Mouse (Mus musculus) forebrain, embryonic 10.5 days (tissue): ENCODE measurements around the gene Scube1. TPM values are rescaled to one million over a fixed set of nuclear protein-coding genes. Genes with fewer than 3 reads are reported as not detected.

Experiments
- DNase-seq: peaks from one replicate; pipeline ENCODE4 v3.0.0-alpha.2; 2017; ENCODE audit warnings: low spot score; ENCODE audit errors: extremely low spot score
- H3K27ac ChIP-seq: fragments of 300-500 bp; sonication (generic); 2 replicates; pipeline ENCODE4 v1.5.1; 2016; ENCODE audit warnings: mild to moderate bottlenecking
- H3K27me3 ChIP-seq: fragments of 300-500 bp; sonication (generic); 2 replicates; pipeline ENCODE4 v1.6.1; 2016; ENCODE audit warnings: mild to moderate bottlenecking; ENCODE audit not compliant: poor library complexity, severe bottlenecking
- H3K36me3 ChIP-seq: fragments of 300-500 bp; sonication (generic); replicated peaks from 2 replicates; pipeline ENCODE4 v1.6.1; 2016; ENCODE audit warnings: mild to moderate bottlenecking, moderate library complexity
- H3K4me1 ChIP-seq: fragments of 300-500 bp; sonication (generic); 2 replicates; pipeline ENCODE4 v1.6.1; 2016
- H3K4me3 ChIP-seq: fragments of 300-500 bp; sonication (generic); 2 replicates; pipeline ENCODE4 v1.5.1; 2016; ENCODE audit warnings: mild to moderate bottlenecking, moderate library complexity
- H3K9me3 ChIP-seq: fragments of 300-500 bp; sonication (generic); 2 replicates; pipeline ENCODE4 v1.6.1; 2016; ENCODE audit warnings: mild to moderate bottlenecking, moderate library complexity
- WGBS: fragments of 180-500 bp; shearing (Covaris S2); methylation state at CpG from one replicate; pipeline ENCODE4 v1.1.7; 2016; 5-methylcytosine and 5-hydroxymethylcytosine counted together
- polyA plus RNA-seq: library from polyadenylated mRNA; unstranded; fragments of >200 nt; fragmentation: Nextera tagmentation; extraction: Ambion mirVana; gene quantifications from 2 replicates; pipeline ENCODE4 v1.2.1, GENCODE M21; 2016

Scube1 gene
- polyA plus RNA-seq, 1 experiment from 2014 or later = 58.7 TPM

- H3K27ac ChIP-seq = peak overlapping the region; percentile 82
Measured at GRCm38 (mm10) chr15:83740676-83741422, 16.0 kb upstream of the Scube1 start.

GRCm38 (mm10) chr15:83727626-83728025 lies 2.8 kb upstream of the Scube1 start:
- 10% methylated on average over 3 of the region's 3 CpGs for WGBS
- H3K36me3 ChIP-seq = no peaks in the 10 kb centered on the region
- H3K4me3 ChIP-seq = no peak overlapping the region
- peaks cover 87% of the 10 kb centered on the region for H3K4me1 ChIP-seq
- peak; percentile 73 for DNase-seq
- peaks cover 85% of the 10 kb centered on the region for H3K27me3 ChIP-seq
- no peaks in the 10 kb centered on the region for H3K9me3 ChIP-seq
- peak overlapping the region; percentile 67 for H3K27ac ChIP-seq

More at GRCm38 (mm10) chr15:83740676-83741422, 16.0 kb upstream of the Scube1 start:
- Histone ChIP-seq H3K9me3 (no peaks in the 10 kb centered on the region), H3K27me3 (peaks cover 32% of the 10 kb centered on the region), H3K36me3 (no peaks in the 10 kb centered on the region), H3K4me3 (no peak overlapping the region), H3K4me1 (peaks cover 46% of the 10 kb centered on the region)
- WGBS = 25% methylated on average over 21 of the region's 21 CpGs
- DNase-seq = peak; percentile 57

DNA sequence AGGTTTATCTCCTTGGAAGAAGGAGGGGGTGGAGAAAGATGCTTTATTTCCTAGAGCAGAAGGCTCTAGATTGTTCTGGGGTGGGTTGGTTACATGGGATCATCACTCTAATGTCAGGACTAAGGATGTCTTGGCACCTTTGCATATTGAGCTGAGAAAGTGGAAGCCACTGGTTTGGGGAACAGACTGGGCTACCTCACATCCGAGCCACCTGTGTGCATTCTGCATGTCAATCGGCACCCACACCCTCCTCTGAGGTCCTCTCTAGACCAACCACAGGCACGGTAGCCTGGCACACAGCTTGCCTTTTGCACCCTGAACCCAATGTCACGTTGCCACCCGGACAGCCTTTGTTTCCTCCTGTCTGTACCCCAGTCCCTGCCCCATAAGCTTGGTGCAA lies 1.9 kb upstream of the Scube1 start:
- Histone ChIP-seq H3K4me1 (peaks cover 96% of the 10 kb centered on the region), H3K36me3 (peaks cover 9% of the 10 kb centered on the region), H3K27ac (peak overlapping the region; percentile 93), H3K4me3 (no peak overlapping the region), H3K9me3 (no peaks in the 10 kb centered on the region), H3K27me3 (peaks cover 90% of the 10 kb centered on the region)
- 69% methylated on average over 5 of the region's 5 CpGs for WGBS
- DNase-seq = no peak

DNA sequence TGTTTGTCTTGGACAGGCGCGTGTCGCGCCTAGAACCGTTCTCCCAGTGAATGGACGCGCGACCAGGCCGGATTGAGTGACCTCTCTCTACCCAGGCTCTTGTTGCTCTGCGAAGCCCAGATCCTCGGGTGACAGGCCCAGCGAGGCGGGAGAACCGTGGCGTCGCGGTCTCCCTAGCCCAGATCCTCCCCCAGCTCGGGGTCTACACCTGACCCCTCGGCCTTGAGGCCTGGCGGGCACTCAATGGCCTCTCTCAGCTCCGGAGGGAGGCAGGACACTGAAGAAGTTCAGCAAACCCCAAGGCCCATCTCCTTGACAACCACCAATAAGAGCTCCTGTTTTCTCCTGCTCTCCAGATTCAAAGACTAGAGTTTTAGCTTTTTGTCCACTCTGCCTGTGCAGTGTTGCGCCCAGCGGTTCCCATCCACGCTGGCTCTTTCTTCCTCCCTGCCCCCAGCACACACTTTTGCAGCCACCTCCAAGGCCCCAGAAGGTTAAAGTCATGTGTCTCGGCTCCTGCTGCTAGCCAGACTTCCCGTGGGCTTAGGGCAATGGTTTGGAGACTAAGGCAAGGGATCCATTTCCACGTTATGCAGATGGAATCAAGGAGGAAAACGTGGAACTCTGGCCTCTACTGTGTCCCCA lies 857 bp upstream of the Scube1 start:
- Histone ChIP-seq H3K4me3 (peak overlapping the region; percentile 88), H3K4me1 (peaks cover 92% of the 10 kb centered on the region), H3K27me3 (peaks cover 90% of the 10 kb centered on the region), H3K27ac (peak overlapping the region; percentile 93), H3K9me3 (no peaks in the 10 kb centered on the region), H3K36me3 (peaks cover 19% of the 10 kb centered on the region)
- peak; percentile 56 for DNase-seq
- WGBS = 9% methylated on average over 28 of the region's 28 CpGs

DNA sequence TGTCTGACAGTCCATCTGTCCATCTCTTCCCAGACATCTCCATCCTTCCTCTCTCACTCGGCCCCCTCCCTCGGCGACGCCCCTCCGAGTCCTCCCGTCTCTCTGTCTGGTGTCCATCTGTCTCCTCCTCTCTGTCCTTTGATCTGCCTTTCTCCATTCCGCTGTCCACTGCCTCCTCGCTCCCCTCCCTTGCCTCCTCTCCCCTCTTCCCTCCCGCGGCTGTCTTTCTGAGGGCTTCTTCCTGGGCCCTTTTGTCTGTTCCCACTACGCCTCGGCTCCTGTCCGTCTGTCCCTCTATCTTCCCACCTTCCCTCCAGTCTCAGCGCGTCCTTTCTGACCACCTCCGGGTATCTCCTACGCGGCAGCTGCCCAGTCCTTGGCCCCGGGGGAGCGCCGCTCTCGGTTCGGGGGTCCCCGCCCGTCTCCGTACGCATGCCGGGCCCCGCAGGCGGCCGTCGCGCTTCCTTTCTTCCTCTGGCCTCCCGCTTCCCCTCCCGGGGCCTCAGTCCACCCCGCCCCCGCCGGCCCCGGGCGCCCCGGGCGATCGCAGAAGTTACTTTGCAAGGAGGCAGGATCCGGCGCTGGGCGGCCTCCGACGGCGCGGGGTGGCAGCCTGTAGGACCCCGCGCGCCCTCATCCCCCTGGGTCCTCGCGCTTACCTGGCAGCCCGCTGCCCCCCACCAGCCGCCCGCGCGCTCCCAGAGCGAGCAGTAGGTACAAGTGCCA lies 498 bp downstream of the Scube1 start:
- H3K4me1 ChIP-seq = peaks cover 85% of the 10 kb centered on the region
- peaks cover 33% of the 10 kb centered on the region for H3K36me3 ChIP-seq
- no peaks in the 10 kb centered on the region for H3K9me3 ChIP-seq
- peaks cover 90% of the 10 kb centered on the region for H3K27me3 ChIP-seq
- H3K27ac ChIP-seq = peak overlapping the region; percentile 93
- DNase-seq = peak; percentile 51
- 1% methylated on average over 61 of the region's 61 CpGs for WGBS
- peak overlapping the region; percentile 88 for H3K4me3 ChIP-seq

DNA sequence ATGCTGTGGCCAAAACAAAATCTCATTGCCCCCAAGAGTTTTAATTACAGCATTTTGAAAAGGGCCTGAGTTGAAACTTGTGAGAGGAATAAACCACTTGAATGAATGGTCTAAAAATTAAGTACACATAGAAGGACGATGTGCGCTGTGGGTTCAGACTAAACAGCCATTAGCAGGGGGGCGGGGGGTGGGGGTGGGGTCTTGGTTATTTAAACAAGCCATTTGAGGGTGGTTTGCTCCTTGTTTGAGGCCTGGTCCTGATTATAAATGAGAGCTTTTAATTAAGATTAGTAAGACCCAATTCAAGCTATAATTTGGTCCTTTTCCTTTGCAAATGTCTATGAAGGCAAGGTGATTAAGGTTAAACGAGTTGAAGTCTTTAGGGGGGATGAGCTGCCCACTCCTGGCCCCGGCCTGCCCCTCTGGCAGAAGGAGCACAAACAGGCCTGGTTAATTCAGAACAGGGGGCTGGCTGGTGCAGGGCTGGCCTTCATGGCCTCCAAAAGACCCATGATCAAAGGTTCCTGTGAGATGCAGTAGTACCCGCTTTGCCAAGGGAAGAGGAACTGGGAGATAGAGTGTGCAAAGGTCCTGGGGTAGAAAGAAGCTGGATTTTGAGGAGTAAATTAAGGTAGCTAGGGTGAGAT lies 9.1 kb downstream of the Scube1 start:
- WGBS = 17% methylated on average over 6 of the region's 6 CpGs
- peak; percentile 50 for DNase-seq
- peaks cover 80% of the 10 kb centered on the region for H3K36me3 ChIP-seq

GRCm38 (mm10) chr15:83712798-83713197 lies 12.0 kb downstream of the Scube1 start:
- no peak for DNase-seq
- peak overlapping the region; percentile 83 for H3K27ac ChIP-seq
- H3K27me3 ChIP-seq = peaks cover 77% of the 10 kb centered on the region
- peaks cover 92% of the 10 kb centered on the region for H3K4me1 ChIP-seq
- 72% methylated on average over 10 of the region's 10 CpGs for WGBS
- H3K36me3 ChIP-seq = peaks cover 61% of the 10 kb centered on the region
- no peak overlapping the region for H3K4me3 ChIP-seq
- no peaks in the 10 kb centered on the region for H3K9me3 ChIP-seq

More for the DNA sequence above, 9.1 kb downstream of the Scube1 start:
- Histone ChIP-seq H3K27ac (peak overlapping the region; percentile 22; the same call in 1 of the 2 replicates), H3K27me3 (peaks cover 91% of the 10 kb centered on the region), H3K9me3 (no peaks in the 10 kb centered on the region), H3K4me3 (no peak overlapping the region), H3K4me1 (peaks cover 86% of the 10 kb centered on the region)

DNA sequence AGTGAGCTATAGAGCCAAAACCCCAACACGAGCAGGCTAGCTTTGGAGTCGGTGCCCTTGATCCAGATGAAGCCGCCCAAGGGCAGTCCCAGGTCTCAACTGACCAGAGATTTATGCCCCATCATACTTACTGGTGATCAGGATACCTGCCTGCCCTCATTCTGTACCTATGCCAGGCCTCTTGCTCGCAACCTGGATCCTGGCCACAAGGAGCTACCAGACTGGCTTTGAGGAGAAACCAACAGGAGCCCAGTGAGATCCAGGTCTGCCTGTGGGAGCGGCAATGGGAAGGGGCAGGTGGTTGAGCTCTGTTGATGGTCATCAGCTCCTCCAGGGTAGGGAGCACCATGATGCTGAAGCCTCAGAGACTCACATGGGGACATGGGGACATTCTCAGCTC lies 12.5 kb downstream of the Scube1 start:
- Histone ChIP-seq H3K27me3 (peaks cover 77% of the 10 kb centered on the region), H3K36me3 (peaks cover 58% of the 10 kb centered on the region), H3K4me1 (peaks cover 96% of the 10 kb centered on the region), H3K4me3 (no peak overlapping the region), H3K27ac (peak overlapping the region; percentile 83), H3K9me3 (no peaks in the 10 kb centered on the region)
- WGBS = 86% methylated on average over 5 of the region's 5 CpGs
- no peak for DNase-seq

- Histone ChIP-seq H3K27me3 (peaks cover 80% of the 10 kb centered on the region), H3K27ac (peak overlapping the region; percentile 83), H3K9me3 (no peaks in the 10 kb centered on the region), H3K36me3 (peaks cover 48% of the 10 kb centered on the region), H3K4me3 (peak overlapping the region; percentile 25), H3K4me1 (peaks cover 99% of the 10 kb centered on the region)
- 5% methylated on average over 23 of the region's 23 CpGs for WGBS
- peak; percentile 83 for DNase-seq
Measured at GRCm38 (mm10) chr15:83709889-83710774, 14.7 kb downstream of the Scube1 start.

DNA sequence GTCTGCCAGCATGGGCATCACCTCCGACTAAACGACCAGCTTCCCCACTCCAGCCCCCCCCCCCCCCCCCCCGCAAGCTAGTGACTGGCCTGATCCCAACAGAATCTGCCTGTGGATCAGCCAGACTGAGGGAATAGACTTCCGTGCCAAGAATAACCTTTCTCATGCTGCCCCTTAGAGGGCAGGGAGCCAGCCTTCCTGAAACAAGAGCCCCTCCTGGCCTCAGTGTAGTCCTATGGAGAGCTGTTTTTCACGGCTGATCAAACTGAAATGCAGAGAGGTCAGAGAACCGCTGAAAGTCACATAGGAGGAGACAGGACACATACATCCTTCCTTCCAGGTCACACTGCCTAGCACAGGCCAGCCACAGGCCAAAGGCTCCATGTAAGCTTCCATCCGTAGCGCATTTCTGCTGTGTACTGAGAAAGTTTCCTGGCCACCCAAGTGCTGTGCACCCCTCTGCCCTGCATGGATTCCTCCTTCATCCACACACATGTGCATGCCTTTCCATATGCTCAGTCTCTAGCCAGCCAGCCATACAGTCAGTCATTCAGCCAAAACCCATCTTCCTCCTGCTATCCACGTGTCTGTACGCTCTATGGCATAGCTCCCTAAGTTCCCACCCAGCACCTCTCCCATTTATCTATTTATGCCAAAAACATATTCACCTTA lies 18.2 kb downstream of the Scube1 start:
- Histone ChIP-seq H3K9me3 (peaks cover 18% of the 10 kb centered on the region), H3K4me3 (no peak overlapping the region), H3K27ac (peak overlapping the region; percentile 66; the same call in 1 of the 2 replicates), H3K4me1 (peaks cover 79% of the 10 kb centered on the region), H3K36me3 (peaks cover 55% of the 10 kb centered on the region), H3K27me3 (peaks cover 69% of the 10 kb centered on the region)
- 33% methylated on average over 10 of the region's 10 CpGs for WGBS
- no peak for DNase-seq

- WGBS = 36% methylated on average over 13 of the region's 13 CpGs
- H3K9me3 ChIP-seq = peaks cover 18% of the 10 kb centered on the region
- peaks cover 73% of the 10 kb centered on the region for H3K36me3 ChIP-seq
- H3K4me1 ChIP-seq = peaks cover 77% of the 10 kb centered on the region
- peak overlapping the region; percentile 81 for H3K27ac ChIP-seq
- DNase-seq = no peak
- peak overlapping the region; percentile 10; the same call in 1 of the 2 replicates for H3K4me3 ChIP-seq
- H3K27me3 ChIP-seq = peaks cover 62% of the 10 kb centered on the region
Measured at GRCm38 (mm10) chr15:83700593-83700923, 24.3 kb downstream of the Scube1 start.
